Mouse (Mus musculus) kidney, embryonic 16.5 days (tissue): ENCODE data around the gene Myo9a. TPM values are rescaled to one million over a fixed set of nuclear protein-coding genes. Genes with fewer than 3 reads are reported as not detected.

ENCODE experiments used
- ATAC-seq: fragments of 200-750 bp; cut with Nextera tagmentation; 2 replicates; pipeline ENCODE4 v1.8.0; 2017; ENCODE audit warnings: moderate TSS enrichment; ENCODE audit not compliant: low FRiP score, low TSS enrichment
- H3K27ac ChIP-seq: fragments of 300-500 bp; sonication (generic); 2 replicates; pipeline ENCODE4 v1.5.1; 2014; ENCODE audit warnings: low read length
- H3K27me3 ChIP-seq: fragments of 300-500 bp; sonication (generic); 2 replicates; pipeline ENCODE4 v1.6.1; 2014; ENCODE audit warnings: low read length, control low read depth, mixed read lengths; ENCODE audit not compliant: insufficient read depth
- H3K36me3 ChIP-seq: fragments of 300-500 bp; sonication (generic); 2 replicates; pipeline ENCODE4 v1.6.1; 2014; ENCODE audit warnings: low read length, control low read depth, mixed read lengths; ENCODE audit not compliant: insufficient read depth
- H3K4me1 ChIP-seq: fragments of 300-500 bp; sonication (generic); 2 replicates; pipeline ENCODE4 v1.6.1; 2014; ENCODE audit warnings: low read length, control low read depth, mixed read lengths; ENCODE audit not compliant: insufficient read depth
- H3K4me2 ChIP-seq: fragments of 300-500 bp; sonication (generic); replicated peaks from 2 replicates; pipeline ENCODE4 v1.6.1; 2014; ENCODE audit warnings: low read depth, low read length
- H3K4me3 ChIP-seq: fragments of 300-500 bp; sonication (generic); 2 replicates; pipeline ENCODE4 v1.5.1; 2014; ENCODE audit warnings: mild to moderate bottlenecking, low read length
- H3K9ac ChIP-seq: fragments of 300-500 bp; sonication (generic); replicated peaks from 2 replicates; pipeline ENCODE4 v1.6.1; 2014; ENCODE audit warnings: low read length
- H3K9me3 ChIP-seq: fragments of 300-500 bp; sonication (generic); 2 replicates; pipeline ENCODE4 v1.6.1; 2016; ENCODE audit warnings: low read length, control low read depth
- WGBS: fragments of 180-500 bp; shearing (Covaris S2); extraction: QIAGEN DNeasy Blood & Tissue Kit; methylation state at CpG from one replicate; pipeline ENCODE4 v1.1.7; 2014; 5-methylcytosine and 5-hydroxymethylcytosine counted together
- polyA plus RNA-seq: library from polyadenylated mRNA; unstranded; fragments of >200 nt; fragmentation: Nextera tagmentation; extraction: Ambion mirVana; gene quantifications from 2 replicates; pipeline ENCODE4 v1.2.1, GENCODE M21; 2015

Gene Myo9a
- polyA plus RNA-seq, 1 experiment from 2014 or later: 18.2 TPM

DNA sequence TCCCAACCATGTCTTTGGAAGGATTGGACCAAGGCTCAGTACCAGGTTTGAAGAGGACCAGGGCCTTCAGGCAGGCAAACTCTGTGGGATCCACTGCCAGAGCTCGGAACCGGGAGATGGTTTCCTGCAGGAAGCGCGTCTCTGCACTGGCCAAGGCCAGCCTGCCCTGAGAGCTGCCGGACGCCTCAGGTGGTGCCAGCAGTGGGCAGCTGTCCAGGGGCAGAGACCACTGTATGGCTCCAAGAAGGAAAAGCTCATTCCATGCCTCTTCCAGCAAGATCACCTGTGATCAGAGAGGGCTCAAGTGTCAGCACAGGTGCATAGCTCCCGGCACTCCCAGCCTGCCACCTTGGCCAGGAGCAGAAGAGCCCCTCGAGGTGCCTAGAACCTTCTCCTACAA is 196.6 kb downstream of the Myo9a start:
- no peaks in the 10 kb centered on the region for H3K36me3 ChIP-seq
- H3K4me3 ChIP-seq: no peak overlapping the region
- H3K4me2 ChIP-seq: no peak overlapping the region
- no peak for ATAC-seq
- H3K9me3 ChIP-seq: no peaks in the 10 kb centered on the region
- no peaks in the 10 kb centered on the region for H3K27me3 ChIP-seq
- no peak overlapping the region for H3K9ac ChIP-seq
- no peaks in the 10 kb centered on the region for H3K4me1 ChIP-seq
- WGBS: 82% methylated on average over 8 of the region's 8 CpGs
- H3K27ac ChIP-seq: no peak overlapping the region

GRCm38 (mm10) chr9:59948226-59948625 is 197.5 kb downstream of the Myo9a start:
- Histone ChIP-seq H3K9me3 (no peaks in the 10 kb centered on the region), H3K4me1 (no peaks in the 10 kb centered on the region), H3K4me3 (no peak overlapping the region), H3K36me3 (no peaks in the 10 kb centered on the region), H3K9ac (no peak overlapping the region), H3K4me2 (no peak overlapping the region), H3K27me3 (no peaks in the 10 kb centered on the region), H3K27ac (no peak overlapping the region)
- 44% methylated on average over 8 of the region's 8 CpGs for WGBS
- no peak for ATAC-seq

DNA sequence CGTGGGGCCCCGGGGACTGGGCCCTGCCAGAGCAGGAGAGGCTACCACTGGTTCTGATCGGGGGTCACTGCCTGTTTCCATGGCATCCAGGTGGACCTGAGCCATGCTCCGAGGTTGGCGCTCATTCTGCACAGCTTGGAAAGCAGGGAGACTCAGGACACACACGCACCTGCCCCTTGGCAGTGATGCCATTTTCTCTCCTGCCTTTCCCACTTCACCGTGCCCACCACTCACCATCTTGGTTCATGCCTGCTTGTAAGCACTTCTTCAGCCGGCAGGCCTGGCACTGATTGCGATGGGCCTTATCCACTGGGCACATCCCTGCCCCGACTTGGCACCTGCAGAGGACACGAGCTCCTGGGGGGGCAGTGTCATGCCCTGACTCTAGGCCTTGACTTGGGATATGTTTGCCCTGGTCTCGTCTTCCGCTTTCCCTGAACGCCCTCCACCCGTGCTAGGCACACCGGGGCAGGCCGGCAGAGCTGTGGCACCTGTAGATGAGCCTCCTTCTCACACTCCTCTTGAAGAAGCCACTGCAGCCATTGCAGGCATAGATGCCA is 198.1 kb downstream of the Myo9a start:
- no peaks in the 10 kb centered on the region for H3K4me1 ChIP-seq
- no peaks in the 10 kb centered on the region for H3K9me3 ChIP-seq
- no peaks in the 10 kb centered on the region for H3K27me3 ChIP-seq
- H3K4me3 ChIP-seq: no peak overlapping the region
- H3K36me3 ChIP-seq: no peaks in the 10 kb centered on the region
- ATAC-seq: no peak
- H3K9ac ChIP-seq: no peak overlapping the region
- H3K4me2 ChIP-seq: no peak overlapping the region
- no peak overlapping the region for H3K27ac ChIP-seq
- WGBS: 85% methylated on average over 17 of the region's 17 CpGs

GRCm38 (mm10) chr9:59949511-59949910 is 198.8 kb downstream of the Myo9a start:
- Histone ChIP-seq H3K9ac (no peak overlapping the region), H3K27me3 (no peaks in the 10 kb centered on the region), H3K4me2 (no peak overlapping the region), H3K4me1 (no peaks in the 10 kb centered on the region), H3K36me3 (no peaks in the 10 kb centered on the region), H3K27ac (no peak overlapping the region), H3K4me3 (no peak overlapping the region), H3K9me3 (no peaks in the 10 kb centered on the region)
- 70% methylated on average over 6 of the region's 6 CpGs for WGBS
- no peak for ATAC-seq

- Histone ChIP-seq H3K4me3 (no peak overlapping the region), H3K27ac (no peak overlapping the region), H3K36me3 (no peaks in the 10 kb centered on the region), H3K4me2 (no peak overlapping the region), H3K9ac (no peak overlapping the region), H3K4me1 (no peaks in the 10 kb centered on the region), H3K9me3 (no peaks in the 10 kb centered on the region), H3K27me3 (no peaks in the 10 kb centered on the region)
- WGBS: 88% methylated on average over 5 of the region's 5 CpGs
- no peak for ATAC-seq
Observed at GRCm38 (mm10) chr9:59949981-59950380, 199.3 kb downstream of the Myo9a start.

DNA sequence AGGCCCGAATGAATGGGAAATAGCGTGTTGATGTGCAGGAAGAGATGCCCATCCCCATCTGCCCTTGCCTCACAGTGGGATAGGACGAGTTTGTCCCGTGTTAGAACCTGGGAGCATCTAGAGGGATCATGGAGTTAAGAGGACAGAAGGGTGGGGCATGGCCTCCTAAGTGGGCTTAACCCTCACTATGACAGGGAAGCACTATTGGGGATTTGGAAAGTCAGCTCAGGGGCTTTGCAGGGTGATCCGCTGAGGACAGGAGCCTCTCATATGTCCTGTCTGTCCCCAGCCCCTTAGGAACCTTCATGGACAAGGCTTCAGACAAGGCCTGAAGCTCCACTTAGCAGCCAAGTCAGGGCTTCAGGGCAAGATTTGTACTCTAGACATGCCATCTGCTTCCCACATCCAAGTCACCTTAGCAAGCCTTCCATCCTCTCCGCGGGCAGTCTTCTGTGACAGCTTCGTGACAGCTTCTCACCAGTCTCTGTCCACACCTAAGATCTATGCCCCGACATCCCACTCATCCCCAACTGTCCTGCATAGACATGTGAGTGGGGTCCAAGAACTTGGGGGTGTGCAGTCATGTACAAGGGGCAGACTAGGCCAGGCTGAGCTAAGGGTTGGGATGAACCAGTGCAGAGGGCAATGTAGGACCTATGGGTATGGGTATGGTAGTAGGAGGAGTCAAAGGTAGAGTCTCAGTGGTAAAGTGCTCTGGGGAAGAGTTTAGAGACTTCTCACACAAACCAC is 200.5 kb downstream of the Myo9a start:
- Histone ChIP-seq H3K4me2 (no peak overlapping the region), H3K4me3 (no peak overlapping the region), H3K36me3 (no peaks in the 10 kb centered on the region), H3K9me3 (no peaks in the 10 kb centered on the region), H3K27ac (no peak overlapping the region), H3K27me3 (no peaks in the 10 kb centered on the region), H3K9ac (no peak overlapping the region), H3K4me1 (no peaks in the 10 kb centered on the region)
- 90% methylated on average over 9 of the region's 9 CpGs for WGBS
- no peak for ATAC-seq

GRCm38 (mm10) chr9:59951943-59952342 is 201.2 kb downstream of the Myo9a start:
- H3K4me1 ChIP-seq: no peaks in the 10 kb centered on the region
- no peaks in the 10 kb centered on the region for H3K27me3 ChIP-seq
- 55% methylated on average over 4 of the region's 4 CpGs for WGBS
- H3K27ac ChIP-seq: no peak overlapping the region
- no peak overlapping the region for H3K4me3 ChIP-seq
- no peaks in the 10 kb centered on the region for H3K36me3 ChIP-seq
- H3K9me3 ChIP-seq: no peaks in the 10 kb centered on the region
- H3K9ac ChIP-seq: no peak overlapping the region
- no peak overlapping the region for H3K4me2 ChIP-seq
- ATAC-seq: no peak

GRCm38 (mm10) chr9:59952515-59953070 is 201.9 kb downstream of the Myo9a start:
- Histone ChIP-seq H3K27ac (no peak overlapping the region), H3K4me2 (no peak overlapping the region), H3K9ac (no peak overlapping the region), H3K36me3 (no peaks in the 10 kb centered on the region), H3K9me3 (no peaks in the 10 kb centered on the region), H3K4me3 (no peak overlapping the region), H3K4me1 (no peaks in the 10 kb centered on the region), H3K27me3 (no peaks in the 10 kb centered on the region)
- no peak for ATAC-seq
- WGBS: 68% methylated on average over 7 of the region's 8 CpGs

DNA sequence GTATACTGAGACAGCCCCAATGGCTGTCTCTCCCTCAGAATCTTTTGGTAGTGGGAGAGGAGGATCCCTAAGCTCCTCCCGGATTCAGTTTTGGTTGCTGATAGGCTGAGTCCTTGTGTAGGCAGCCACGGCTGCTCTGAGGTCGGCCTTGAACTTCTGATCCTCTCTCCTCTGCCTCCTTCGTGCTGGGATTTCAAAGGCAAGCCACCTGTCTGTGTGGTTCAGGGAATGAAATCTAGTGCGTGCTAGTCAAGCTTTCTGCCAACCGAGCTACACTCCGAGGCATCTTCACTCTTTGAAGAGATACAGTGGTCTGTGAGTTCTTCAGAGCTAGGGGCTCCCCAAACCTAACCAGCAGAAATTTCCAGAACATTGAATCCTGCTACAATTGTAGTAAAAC is 202.9 kb downstream of the Myo9a start:
- H3K27ac ChIP-seq: no peak overlapping the region
- no peaks in the 10 kb centered on the region for H3K9me3 ChIP-seq
- no peaks in the 10 kb centered on the region for H3K36me3 ChIP-seq
- no peaks in the 10 kb centered on the region for H3K4me1 ChIP-seq
- 86% methylated on average over 7 of the region's 7 CpGs for WGBS
- ATAC-seq: no peak
- H3K9ac ChIP-seq: no peak overlapping the region
- no peak overlapping the region for H3K4me3 ChIP-seq
- no peaks in the 10 kb centered on the region for H3K27me3 ChIP-seq
- H3K4me2 ChIP-seq: no peak overlapping the region

- Histone ChIP-seq H3K27ac (no peak overlapping the region), H3K9ac (no peak overlapping the region), H3K4me2 (no peak overlapping the region), H3K27me3 (no peaks in the 10 kb centered on the region), H3K4me3 (no peak overlapping the region), H3K9me3 (no peaks in the 10 kb centered on the region), H3K36me3 (no peaks in the 10 kb centered on the region), H3K4me1 (no peaks in the 10 kb centered on the region)
- ATAC-seq: no peak
- 51% methylated on average over 3 of the region's 3 CpGs for WGBS
Observed at GRCm38 (mm10) chr9:59955199-59955598, 204.5 kb downstream of the Myo9a start.
